ENCODE assay signal across 13 mouse cellular contexts in the genomic region with DNA sequence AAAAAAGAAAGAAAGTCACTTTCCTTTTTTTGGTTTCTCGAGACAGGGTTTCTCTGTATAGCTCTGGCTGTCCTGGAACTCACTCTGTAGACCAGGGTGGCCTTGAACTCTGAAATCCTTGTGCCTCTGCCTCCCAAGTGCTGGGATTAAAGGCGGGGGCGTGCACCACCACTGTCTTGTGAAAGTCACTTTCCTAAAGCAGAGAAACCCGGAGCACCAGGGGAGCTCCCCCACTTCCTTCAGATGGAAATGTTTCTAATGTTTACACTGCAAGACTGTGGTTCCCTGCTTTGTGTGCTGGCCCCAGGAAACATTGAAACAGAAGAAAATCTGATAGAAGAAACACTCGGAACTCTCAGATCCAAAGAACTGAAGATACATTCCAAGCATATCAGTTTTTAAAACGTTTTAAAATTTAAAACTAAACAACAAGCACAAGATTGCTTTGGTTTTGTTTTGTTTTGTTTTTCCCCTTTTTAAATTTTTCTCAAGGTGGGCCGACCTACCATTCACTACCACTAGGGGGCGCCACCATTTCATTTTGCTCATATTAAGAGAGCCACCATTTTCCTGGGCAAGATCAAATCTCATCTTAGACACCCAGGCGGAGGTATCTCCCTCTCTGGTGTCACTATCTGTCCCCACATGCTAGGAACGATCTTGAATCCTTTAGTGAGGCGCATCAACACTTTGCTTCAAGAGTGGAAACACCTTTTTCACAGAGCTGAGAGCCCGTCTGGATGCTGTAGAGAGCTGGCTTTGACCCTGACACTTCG. TPM values are rescaled to one million over a fixed set of nuclear protein-coding genes. Genes with fewer than 3 reads are reported as not detected.
A peak's percentile ranks its signal among the peaks of the same experiment; 100 is the strongest.
DNase-seq lines count a peak whose midpoint lies in the region; ATAC-seq and TF ChIP-seq lines count a peak whose summit lies in the region.
"Had no signal": no experiment of that assay in that cellular context is flagged by ENCODE, and none has a peak within 500 bp of the region (broad histone marks: within the 10 kb centered on the region; RNA-seq: fewer than 3 reads in every experiment).

No protein-coding gene starts in this region.

- no peaks in the 10 kb centered on the region for H3K36me3 ChIP-seq in liver, embryonic 14.5 days (replicated peaks; ENCODE audit: control insufficient read depth, insufficient read depth, low read depth)
- H3K36me3 ChIP-seq: hindbrain, embryonic 15.5 days; limb, embryonic 15.5 days had no signal

- TF ChIP-seq CTCF in liver, embryonic 14.5 days (IDR thresholded peaks at IDR 0.05; ENCODE audit: low read depth), result peak; percentile 72

- no peak overlapping the region for H3K27ac ChIP-seq in liver, embryonic 14.5 days
- H3K27ac ChIP-seq: hindbrain, embryonic 15.5 days; limb, embryonic 15.5 days had no signal

- no peaks in the 10 kb centered on the region for H3K27me3 ChIP-seq in liver, embryonic 14.5 days (ENCODE audit: control insufficient read depth, insufficient read depth, low read length)
- H3K27me3 ChIP-seq: hindbrain, embryonic 15.5 days had no signal

- peaks cover 0 to 18% of the 10 kb centered on the region in 2 experiments; a peak in 3 of 4 replicates for H3K4me1 ChIP-seq in liver, embryonic 14.5 days (replicated peaks; ENCODE audit: control insufficient read depth in 2 of 2, insufficient read depth in 2 of 2, low read length in 1 of 2)
- H3K4me1 ChIP-seq: hindbrain, embryonic 15.5 days; limb, embryonic 15.5 days had no signal

- H3K4me2 ChIP-seq in liver, embryonic 14.5 days (ENCODE audit: low read depth), result no peak overlapping the region
- H3K4me2 ChIP-seq: hindbrain, embryonic 15.5 days; limb, embryonic 15.5 days had no signal

- no peak overlapping the region for H3K9ac ChIP-seq in liver, embryonic 14.5 days (replicated peaks)
- H3K9ac ChIP-seq: hindbrain, embryonic 15.5 days; limb, embryonic 15.5 days had no signal

- DNase-seq in kidney, adult 18-20 months, result peak; percentile 18
- DNase-seq in kidney, postnatal 14 days, result no peak
- DNase-seq in 416B (ENCODE audit: low read depth), result peak; percentile 33
- peak; percentile 15 for DNase-seq in T-cell, adult 2 months (ENCODE audit: low spot score)
- peak in 1 of 3 experiments; percentile 33 for DNase-seq in liver, embryonic 14.5 days (ENCODE audit: low read depth in 3 of 3, low spot score in 3 of 3)
- DNase-seq in right cerebral cortex, adult 2 months (ENCODE audit: low spot score in 2 of 2), result no peak
- no peak for DNase-seq in right cerebral cortex, postnatal 10 days (ENCODE audit: low spot score in 2 of 2)
- DNase-seq: adrenal gland, postnatal 14 days; cerebellum, postnatal 25 days had no signal

- peak; percentile 43; the same call in 1 of the 2 replicates for ATAC-seq in liver, embryonic 14.5 days (ENCODE audit: insufficient read depth)
- no peak for ATAC-seq in erythroid progenitor cell, adult 5-6 weeks (replicated peaks; ENCODE audit: low FRiP score, poor library complexity, severe bottlenecking)

- TF ChIP-seq EP300 in liver, embryonic 14.5 days (IDR thresholded peaks at IDR 0.05; ENCODE audit: low read depth), result peak; percentile 53; the same call in 1 of the 2 replicates

- H3K4me3 ChIP-seq in liver, embryonic 14.5 days (ENCODE audit: insufficient read depth in 1 of 2, low read depth in 2 of 2, low read length in 2 of 2), result no peak overlapping the region
- H3K4me3 ChIP-seq: hindbrain, embryonic 15.5 days; limb, embryonic 15.5 days had no signal

- whole genome bisulfite sequencing in liver, embryonic 14.5 days (ENCODE audit: insufficient replicate concordance), result 41% methylated on average over 13 of the region's 13 CpGs

- no peaks in the 10 kb centered on the region for H3K9me3 ChIP-seq in liver, embryonic 14.5 days (ENCODE audit: control insufficient read depth, low read length)
- H3K9me3 ChIP-seq: hindbrain, embryonic 15.5 days; limb, embryonic 15.5 days had no signal

RNA-seq across cellular contexts. Expression of a gene that starts 24.5 kb away (rescaled TPM):
- 10.2 and 10.3 TPM in 2 replicates for polyA plus RNA-seq in liver, embryonic 14.5 days (2012; rRNA removed)
- polyA plus RNA-seq in liver, embryonic 14.5 days (2014; fragmentation: Nextera tagmentation; extraction: Ambion mirVana), result 22.6 and 28.6 TPM in 2 replicates
- total RNA-seq in erythroid progenitor cell, adult 5-6 weeks (2015; ENCODE audit: low replicate concordance), result 1.3 TPM in 1 of 2 replicates, not detected in the other
- total RNA-seq in erythroid progenitor cell, adult 5-6 weeks (2017; ENCODE audit: low replicate concordance), result 0.64 TPM in 1 of 2 replicates, not detected in the other
- total RNA-seq: granulocyte monocyte progenitor cell, adult 5-6 weeks had no signal

RNA-seq across cellular contexts. Expression of a gene that starts 54.1 kb away (rescaled TPM):
- polyA plus RNA-seq in liver, embryonic 14.5 days (2012; rRNA removed), result 2.7 and 3.1 TPM in 2 replicates
- polyA plus RNA-seq in liver, embryonic 14.5 days (2014; fragmentation: Nextera tagmentation; extraction: Ambion mirVana), result 3.5 and 3.9 TPM in 2 replicates
- 3.8 and 6.1 TPM in 2 replicates for total RNA-seq in erythroid progenitor cell, adult 5-6 weeks (2015; ENCODE audit: low replicate concordance)
- 1.9 and 7.3 TPM in 2 replicates for total RNA-seq in erythroid progenitor cell, adult 5-6 weeks (2017; ENCODE audit: low replicate concordance)

RNA-seq across cellular contexts. Expression of a gene that starts 59.7 kb away (rescaled TPM):
- 53.3 and 58.6 TPM in 2 replicates for polyA plus RNA-seq in liver, embryonic 14.5 days (2012; rRNA removed)
- polyA plus RNA-seq in liver, embryonic 14.5 days (2014; fragmentation: Nextera tagmentation; extraction: Ambion mirVana), result 227 TPM in 2 replicates
- 59.5 and 93.9 TPM in 2 replicates for total RNA-seq in erythroid progenitor cell, adult 5-6 weeks (2015; ENCODE audit: low replicate concordance)
- total RNA-seq in erythroid progenitor cell, adult 5-6 weeks (2017; ENCODE audit: low replicate concordance), result 10.8 and 24.5 TPM in 2 replicates

Comparison
In these comparisons a context has a peak if more than half of its experiments do, and no peak if none do; other contexts are left out.
1. DNase-seq: peak in kidney, adult 18-20 months (single experiment), 416B (single experiment) and T-cell, adult 2 months (single experiment); none in kidney, postnatal 14 days (single experiment), right cerebral cortex, adult 2 months (0 of 2) and right cerebral cortex, postnatal 10 days (0 of 2).